Mouse (Mus musculus) kidney, postnatal 25 days (tissue): ENCODE results near the gene Fam181b.
A peak's percentile ranks its signal among the peaks of the same experiment; 100 is the strongest.

Source experiments
- DNase-seq, 2 experiments: peaks; one replicate each; pipeline ENCODE4 v3.0.0; 2021; ENCODE audit warnings: mixed read lengths in 2 of 2

Gene Fam181b

GRCm38 (mm10) chr7:93079785-93080730 lies at the start of gene Fam181b:
TSS of gene Fam181b (plus strand) at chr7:93079865.
- DNase-seq: peak; percentile 13 to 61

GRCm38 (mm10) chr7:93037763-93038471 lies 41.7 kb upstream of the Fam181b start:
- no peak for DNase-seq

DNA sequence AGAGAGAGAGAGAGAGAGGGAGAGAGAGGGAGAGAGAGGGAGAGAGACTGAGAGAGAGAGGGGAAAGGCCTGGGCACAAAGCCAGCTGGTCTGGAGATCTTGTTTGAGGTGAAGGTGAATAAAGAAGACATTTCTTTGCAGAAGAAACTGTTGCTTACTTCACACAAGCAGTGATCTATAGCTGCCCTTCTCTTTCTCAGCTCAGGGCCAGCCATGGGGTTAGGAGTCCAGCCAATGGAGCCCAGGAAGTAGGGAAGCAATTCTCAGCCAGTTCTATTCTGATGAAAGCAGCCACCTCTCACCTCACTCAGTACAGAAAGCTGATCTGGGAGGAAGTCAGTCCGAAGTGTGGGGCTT lies 41.2 kb upstream of the Fam181b start:
- no peak for DNase-seq

DNA sequence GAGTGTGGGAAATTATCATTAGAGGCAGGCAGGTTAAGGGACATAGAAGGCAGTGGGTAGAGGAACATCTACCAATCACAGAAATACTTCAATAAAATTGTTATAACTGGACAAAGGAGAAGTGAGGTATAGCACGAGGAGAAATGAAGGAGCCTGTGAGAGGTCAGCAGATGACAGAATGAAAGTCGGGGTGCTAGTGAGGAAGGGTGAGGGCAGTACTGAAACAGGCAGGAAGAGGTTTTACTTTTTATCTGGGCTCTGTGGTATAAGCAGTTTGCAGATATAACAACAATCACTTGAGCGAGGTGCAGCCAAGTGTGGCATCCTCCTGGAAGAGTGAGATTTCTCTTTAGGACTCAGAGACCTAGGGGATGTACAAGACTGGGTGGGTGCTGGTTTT lies 40.1 kb upstream of the Fam181b start:
- no peak for DNase-seq

- no peak for DNase-seq
Observed at GRCm38 (mm10) chr7:93044359-93044758, 35.3 kb upstream of the Fam181b start.

DNA sequence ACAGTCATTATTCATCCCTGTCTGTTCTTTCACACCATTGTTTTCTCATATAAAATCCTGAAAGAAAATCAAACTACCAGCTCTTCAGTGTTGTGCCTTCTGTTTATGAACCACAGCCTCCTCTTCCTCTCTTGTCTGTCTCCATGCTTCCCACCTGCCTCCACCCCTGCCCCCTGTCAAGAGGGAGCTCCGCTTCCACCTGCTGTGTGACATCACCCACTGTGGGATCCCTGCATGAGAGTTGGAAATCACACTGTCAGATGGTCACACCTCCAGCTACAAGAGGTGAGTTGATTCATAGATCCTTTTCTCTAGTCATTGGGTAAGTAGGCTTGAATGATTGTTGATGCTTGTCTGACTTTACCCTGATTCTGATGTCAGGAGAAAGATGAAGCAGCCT lies 34.9 kb upstream of the Fam181b start:
- no peak for DNase-seq

GRCm38 (mm10) chr7:93060831-93061230 lies 18.8 kb upstream of the Fam181b start:
- DNase-seq: no peak

- no peak for DNase-seq
Observed at GRCm38 (mm10) chr7:93061747-93062146, 17.9 kb upstream of the Fam181b start.

DNA sequence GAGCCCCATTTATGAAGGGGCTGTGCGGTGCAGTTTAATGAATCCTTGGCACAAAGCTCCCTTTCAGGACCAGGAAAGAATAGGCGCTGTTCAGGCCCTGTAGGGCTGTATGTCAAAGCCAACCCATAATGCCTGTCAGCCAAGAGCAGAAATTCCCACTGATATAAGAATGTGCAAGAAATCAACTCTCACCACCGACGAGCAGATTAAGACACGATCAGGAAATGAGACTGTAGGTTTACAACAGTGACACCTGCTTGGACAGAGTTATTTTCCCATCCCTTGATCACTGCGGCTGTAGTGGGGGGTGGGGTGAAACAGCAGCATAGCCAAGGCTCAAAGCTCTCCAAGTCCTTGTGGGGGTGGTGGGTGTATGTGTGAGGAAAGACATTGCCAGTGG lies 17.5 kb upstream of the Fam181b start:
- no peak for DNase-seq

- no peak for DNase-seq
Observed at GRCm38 (mm10) chr7:93067464-93068015, 12.1 kb upstream of the Fam181b start.

- DNase-seq: no peak
Observed at GRCm38 (mm10) chr7:93076435-93076960, 3.2 kb upstream of the Fam181b start.

GRCm38 (mm10) chr7:93079420-93079784 lies 263 bp upstream of the Fam181b start:
- DNase-seq: no peak

DNA sequence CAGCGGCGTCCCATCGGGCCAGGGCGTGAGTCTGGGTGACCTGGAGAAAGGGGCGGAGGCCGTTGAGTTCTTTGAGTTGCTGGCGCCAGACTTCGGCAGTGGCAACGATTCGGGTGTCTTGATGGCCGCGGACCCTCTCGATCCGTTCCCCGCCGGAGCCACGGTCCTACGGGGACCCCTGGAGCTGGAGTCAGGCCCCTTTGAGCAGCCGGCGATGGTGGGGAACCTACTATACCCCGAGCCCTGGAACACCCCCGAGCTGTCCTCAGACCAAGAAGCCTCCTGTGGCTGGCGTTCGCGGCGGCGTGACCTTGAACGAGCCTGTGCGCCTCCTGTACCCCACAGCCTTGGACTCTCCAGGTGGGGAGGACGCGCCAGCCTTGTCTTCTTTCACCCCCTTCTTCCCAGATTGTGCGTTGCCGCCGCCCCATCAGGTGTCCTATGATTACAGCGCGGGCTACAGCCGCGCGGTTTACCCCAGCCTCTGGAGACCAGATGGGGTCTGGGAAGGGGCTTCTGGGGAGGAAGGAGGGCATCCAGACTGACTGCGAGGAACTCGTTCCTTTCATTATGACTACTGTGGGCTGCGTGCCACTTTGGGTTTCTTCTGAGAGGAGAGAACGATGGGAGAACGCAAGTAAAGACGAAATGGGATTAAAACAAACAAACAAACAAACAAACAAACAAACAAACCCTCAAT lies 1.2 kb downstream of the Fam181b start:
- no peak for DNase-seq

- peak; percentile 71 to 77 for DNase-seq
Observed at GRCm38 (mm10) chr7:93093371-93094058, 13.8 kb downstream of the Fam181b start.

DNA sequence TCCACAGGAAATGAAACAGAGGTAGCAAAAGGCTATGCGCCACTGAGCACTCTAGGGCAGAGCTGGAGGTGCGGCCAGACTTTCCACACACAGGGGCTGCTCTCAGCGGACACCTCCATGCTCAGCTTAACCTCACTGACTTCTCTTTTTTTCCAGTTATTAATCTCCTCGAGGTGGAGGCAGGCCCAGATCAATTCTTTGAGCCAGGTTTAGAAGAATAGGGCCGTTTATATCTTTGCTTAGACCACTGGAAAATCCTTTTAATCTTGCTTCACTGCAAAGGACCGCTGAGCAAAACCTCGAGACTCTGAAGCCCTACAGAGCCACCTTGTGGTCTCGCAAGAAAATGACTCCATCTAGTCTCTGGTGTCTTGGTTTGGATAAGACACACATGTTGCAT lies 15.8 kb downstream of the Fam181b start:
- DNase-seq: peak in 1 of 2 experiments; percentile 28

DNA sequence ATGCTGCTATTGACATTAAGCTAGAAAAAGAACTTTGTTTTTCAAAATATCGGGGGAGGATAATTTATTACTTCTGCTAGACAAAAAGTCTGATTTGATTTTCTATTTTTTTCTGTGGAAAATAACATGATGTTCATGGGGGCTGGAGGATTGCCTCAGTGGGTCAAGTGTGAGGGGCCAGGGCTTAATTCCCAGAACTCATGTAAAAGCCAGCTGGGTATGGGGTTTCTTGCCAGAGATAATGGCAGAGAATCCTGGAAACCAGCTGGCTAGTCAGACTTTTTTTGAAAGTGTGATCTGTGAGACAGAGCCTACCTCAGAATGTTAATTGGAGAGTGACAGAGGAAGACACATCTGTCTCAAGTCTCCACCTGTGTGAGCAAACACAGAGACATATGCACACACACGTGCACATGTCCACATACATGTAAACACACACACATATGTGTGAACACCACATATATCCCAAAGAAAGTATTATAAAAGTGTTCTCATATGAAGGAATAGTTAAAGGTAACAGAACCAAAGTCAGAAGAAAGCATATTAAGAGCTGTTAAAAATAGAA lies 25.2 kb downstream of the Fam181b start:
- no peak for DNase-seq

- no peak for DNase-seq
Observed at GRCm38 (mm10) chr7:93110370-93110965, 30.8 kb downstream of the Fam181b start.

- no peak for DNase-seq
Observed at GRCm38 (mm10) chr7:93111056-93111455, 31.4 kb downstream of the Fam181b start.

GRCm38 (mm10) chr7:93117561-93117960 lies 37.9 kb downstream of the Fam181b start:
- DNase-seq: no peak

GRCm38 (mm10) chr7:93123936-93124335 lies 44.3 kb downstream of the Fam181b start:
- DNase-seq: no peak
